Mouse (Mus musculus) embryonic fibroblast, embryonic 13.5 days (primary cell): ENCODE measurements around the gene Ltf.

Experiments used
- CTCF ChIP-seq: IDR thresholded peaks from 2 replicates; pipeline ENCODE4 v1.5.1; 2011; ENCODE audit warnings: mild to moderate bottlenecking, control low read depth, low read length, moderate library complexity, borderline replicate concordance; ENCODE audit not compliant: insufficient read depth
- POLR2A ChIP-seq: IDR thresholded peaks from 2 replicates; pipeline ENCODE4 v1.6.1; 2011; ENCODE audit warnings: low read depth, mild to moderate bottlenecking, control low read depth, low read length, moderate library complexity

DNA sequence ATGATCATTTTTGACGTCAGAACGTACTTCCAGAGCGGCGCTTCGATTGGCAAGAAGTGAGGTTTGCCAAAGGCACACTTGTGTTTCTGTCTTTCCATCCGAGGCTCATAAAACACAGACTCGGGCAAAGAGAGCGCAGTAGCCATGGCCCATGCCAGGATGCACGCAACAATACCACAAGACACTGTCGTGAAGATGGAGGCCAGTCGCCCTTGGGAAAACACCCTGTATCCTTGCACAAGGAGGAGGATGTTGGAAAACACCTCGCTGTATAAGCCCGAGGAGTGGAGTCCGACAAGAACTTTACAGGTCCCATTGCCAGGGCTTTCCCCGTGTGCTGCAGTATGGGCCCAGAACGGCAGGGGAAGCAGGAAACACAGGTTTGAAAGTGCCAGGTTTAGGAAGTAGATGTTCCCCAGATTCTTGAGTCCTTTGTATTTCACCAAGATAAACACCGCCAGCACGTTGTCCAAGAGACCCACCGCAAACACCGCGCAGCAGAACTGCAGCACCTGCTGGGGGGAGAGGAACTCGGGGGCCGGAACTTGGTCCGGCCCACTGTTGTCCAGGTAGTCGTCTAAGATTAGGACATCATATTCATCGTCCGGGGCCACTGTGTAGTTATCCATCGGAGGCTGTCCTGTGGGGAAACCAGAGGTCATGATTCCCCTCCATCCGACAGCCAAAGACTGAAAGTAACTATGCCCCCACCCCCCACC lies 36.9 kb downstream of the Ltf start:
- no peak for TF ChIP-seq POLR2A
- TF ChIP-seq CTCF, result no peak
